Mouse (Mus musculus): Measurements from ENCODE around the gene Adamts17.
A peak's percentile ranks its signal among the peaks of the same experiment; 100 is the strongest.

The Adamts17 gene

GRCm38 (mm10) chr7:66839463-66840007, at the start of gene Adamts17:
Adamts17 (plus strand) TSS chr7:66839735.
- peak; percentile 96 for DNase-seq (ENCODE audit: low read depth, low spot score)

- no peak for DNase-seq (ENCODE audit: low read depth, low spot score)
Measured at GRCm38 (mm10) chr7:66789860-66790748, 49.4 kb upstream of the Adamts17 start.

- no peak for DNase-seq (ENCODE audit: low read depth, low spot score)
Measured at GRCm38 (mm10) chr7:66791022-66791421, 48.5 kb upstream of the Adamts17 start.

GRCm38 (mm10) chr7:66796909-66797308, 42.6 kb upstream of the Adamts17 start:
- no peak for DNase-seq (ENCODE audit: low read depth, low spot score)

GRCm38 (mm10) chr7:66797345-66797744, 42.2 kb upstream of the Adamts17 start:
- DNase-seq (ENCODE audit: low read depth, low spot score): no peak

GRCm38 (mm10) chr7:66798826-66799225, 40.7 kb upstream of the Adamts17 start:
- no peak for DNase-seq (ENCODE audit: low read depth, low spot score)

GRCm38 (mm10) chr7:66800784-66801183, 38.8 kb upstream of the Adamts17 start:
- DNase-seq (ENCODE audit: low read depth, low spot score): no peak

- no peak for DNase-seq (ENCODE audit: low read depth, low spot score)
Measured at GRCm38 (mm10) chr7:66801785-66802184, 37.8 kb upstream of the Adamts17 start.

GRCm38 (mm10) chr7:66803798-66804197, 35.7 kb upstream of the Adamts17 start:
- no peak for DNase-seq (ENCODE audit: low read depth, low spot score)

GRCm38 (mm10) chr7:66806801-66807200, 32.7 kb upstream of the Adamts17 start:
- no peak for DNase-seq (ENCODE audit: low read depth, low spot score)

- no peak for DNase-seq (ENCODE audit: low read depth, low spot score)
Measured at GRCm38 (mm10) chr7:66810436-66810835, 29.1 kb upstream of the Adamts17 start.

- DNase-seq (ENCODE audit: low read depth, low spot score): no peak
Measured at GRCm38 (mm10) chr7:66811294-66811693, 28.2 kb upstream of the Adamts17 start.

GRCm38 (mm10) chr7:66812289-66812688, 27.2 kb upstream of the Adamts17 start:
- DNase-seq (ENCODE audit: low read depth, low spot score): no peak

GRCm38 (mm10) chr7:66812737-66813136, 26.8 kb upstream of the Adamts17 start:
- DNase-seq (ENCODE audit: low read depth, low spot score): no peak

GRCm38 (mm10) chr7:66813172-66813571, 26.4 kb upstream of the Adamts17 start:
- DNase-seq (ENCODE audit: low read depth, low spot score): no peak

GRCm38 (mm10) chr7:66815526-66815925, 24.0 kb upstream of the Adamts17 start:
- no peak for DNase-seq (ENCODE audit: low read depth, low spot score)

- no peak for DNase-seq (ENCODE audit: low read depth, low spot score)
Measured at GRCm38 (mm10) chr7:66820034-66820433, 19.5 kb upstream of the Adamts17 start.

GRCm38 (mm10) chr7:66830803-66831202, 8.7 kb upstream of the Adamts17 start:
- no peak for DNase-seq (ENCODE audit: low read depth, low spot score)

GRCm38 (mm10) chr7:66831295-66831694, 8.2 kb upstream of the Adamts17 start:
- no peak for DNase-seq (ENCODE audit: low read depth, low spot score)

- DNase-seq (ENCODE audit: low read depth, low spot score): no peak
Measured at GRCm38 (mm10) chr7:66840008-66840719, 629 bp downstream of the Adamts17 start.

- DNase-seq (ENCODE audit: low read depth, low spot score): no peak
Measured at GRCm38 (mm10) chr7:66841165-66841564, 1.6 kb downstream of the Adamts17 start.

GRCm38 (mm10) chr7:66842021-66842420, 2.5 kb downstream of the Adamts17 start:
- no peak for DNase-seq (ENCODE audit: low read depth, low spot score)
